Comparison of ENCODE assay signal across 7 mouse cellular contexts in genomic region chrX:162760958-162761515, GRCm38 (mm10). TPM values are rescaled to one million over a fixed set of nuclear protein-coding genes. Genes with fewer than 3 reads are reported as not detected.
DNase-seq lines count a peak whose midpoint lies in the region; ATAC-seq and TF ChIP-seq lines count a peak whose summit lies in the region.

No protein-coding gene starts in this region.

- H3K9ac ChIP-seq in kidney, embryonic 16.5 days (replicated peaks; ENCODE audit: low read length) = peak overlapping the region; percentile 85
- peak overlapping the region; percentile 85 for H3K9ac ChIP-seq in stomach, embryonic 14.5 days (replicated peaks; ENCODE audit: low read depth, low read length)

- 28% methylated on average over 28 of the region's 50 CpGs for WGBS in spleen, adult 2 months
- WGBS in kidney, embryonic 16.5 days = 19% methylated on average over 30 of the region's 50 CpGs
- 16% methylated on average over 45 of the region's 50 CpGs for WGBS in macrophage (ENCODE audit: missing documents)
- WGBS in stomach, embryonic 14.5 days = 15% methylated on average over 42 of the region's 50 CpGs

- peak overlapping the region; percentile 54 for H3K4me2 ChIP-seq in kidney, embryonic 16.5 days (replicated peaks; ENCODE audit: low read depth, low read length)
- peak overlapping the region; percentile 44 for H3K4me2 ChIP-seq in stomach, embryonic 14.5 days (replicated peaks; ENCODE audit: low read depth, low read length)

- TF ChIP-seq CTCF in spleen, adult 2 months (IDR thresholded peaks at IDR 0.05; ENCODE audit: extremely low read depth, insufficient read depth, insufficient read length, insufficient replicate concordance) = no peak
- no peak for TF ChIP-seq CTCF in gastrocnemius, adult 2 months (IDR thresholded peaks at IDR 0.05)

- TF ChIP-seq POLR2A in spleen, adult 2 months (IDR thresholded peaks at IDR 0.05; ENCODE audit: low read depth, low read length) = no peak

- ATAC-seq in kidney, embryonic 16.5 days (ENCODE audit: low FRiP score, low TSS enrichment) = no peak
- no peak for ATAC-seq in stomach, embryonic 14.5 days (ENCODE audit: insufficient number of reproducible peaks, insufficient read depth, low FRiP score, low read depth)

- H3K9me3 ChIP-seq in kidney, embryonic 16.5 days (ENCODE audit: low read length) = no peaks in the 10 kb centered on the region
- no peaks in the 10 kb centered on the region for H3K9me3 ChIP-seq in stomach, embryonic 14.5 days (ENCODE audit: control insufficient read depth, low read depth, low read length)

- H3K4me3 ChIP-seq in spleen, adult 2 months (ENCODE audit: extremely low read depth, insufficient read depth, insufficient read length) = peak overlapping the region; percentile 97
- peak overlapping the region; percentile 92 for H3K4me3 ChIP-seq in gastrocnemius, adult 2 months
- H3K4me3 ChIP-seq in kidney, embryonic 16.5 days (ENCODE audit: low read length) = peak overlapping the region; percentile 70
- peak overlapping the region; percentile 54 for H3K4me3 ChIP-seq in macrophage (ENCODE audit: inconsistent target)
- H3K4me3 ChIP-seq in stomach, embryonic 14.5 days (ENCODE audit: low read depth, low read length) = peak overlapping the region; percentile 61

- intact Hi-C loops in gastrocnemius, adult 2 months (cut with DNase I) = loop anchor here (5.0 kb wide), 1 partner anchor 66 kb away; the partner anchor contains the start of gene Txlng

- no peaks in the 10 kb centered on the region for H3K27me3 ChIP-seq in spleen, adult 2 months (ENCODE audit: control insufficient read depth, insufficient read depth, low read length)
- no peaks in the 10 kb centered on the region for H3K27me3 ChIP-seq in kidney, embryonic 16.5 days (ENCODE audit: insufficient read depth, low read length)
- no peaks in the 10 kb centered on the region for H3K27me3 ChIP-seq in stomach, embryonic 14.5 days (ENCODE audit: control insufficient read depth, insufficient read depth, low read length)

- DNase-seq in spleen, adult 2 months (ENCODE audit: low read depth in 1 of 2, low spot score in 2 of 2) = peak in 1 of 2 experiments; percentile 6
- DNase-seq in spleen, adult 12 weeks (ENCODE audit: low spot score) = no peak
- peak; percentile 30 to 39 for DNase-seq in cerebellum, adult 18-20 months
- peak; percentile 47 for DNase-seq in gastrocnemius, adult 2 months

- H3K27ac ChIP-seq in spleen, adult 2 months (ENCODE audit: insufficient read depth, low read length) = no peak overlapping the region
- H3K27ac ChIP-seq in gastrocnemius, adult 2 months = peak overlapping the region; percentile 96
- H3K27ac ChIP-seq in kidney, embryonic 16.5 days (ENCODE audit: low read length) = peak overlapping the region; percentile 99
- peak overlapping the region; percentile 15; the same call in 1 of the 2 replicates for H3K27ac ChIP-seq in macrophage
- peak overlapping the region; percentile 99 for H3K27ac ChIP-seq in stomach, embryonic 14.5 days (ENCODE audit: low read length)

- H3K79me2 ChIP-seq in macrophage (ENCODE audit: inconsistent target) = peaks cover 51% of the 10 kb centered on the region

- no peaks in the 10 kb centered on the region for H3K36me3 ChIP-seq in spleen, adult 2 months (ENCODE audit: control insufficient read depth, insufficient read depth, low read length)
- H3K36me3 ChIP-seq in kidney, embryonic 16.5 days (ENCODE audit: insufficient read depth, low read length) = 0 out of 2 replicates have a peak, but pooled peaks cover 3% of the 10 kb centered on the region
- H3K36me3 ChIP-seq in macrophage (ENCODE audit: inconsistent target) = no peaks in the 10 kb centered on the region
- peaks cover 11% of the 10 kb centered on the region; the same call in 1 of the 2 replicates for H3K36me3 ChIP-seq in stomach, embryonic 14.5 days (ENCODE audit: control insufficient read depth, insufficient read depth, low read length)

- H3K4me1 ChIP-seq in spleen, adult 2 months (ENCODE audit: control insufficient read depth, insufficient read depth, insufficient read length) = no peaks in the 10 kb centered on the region; the same call in 1 of the 2 replicates
- H3K4me1 ChIP-seq in kidney, embryonic 16.5 days (ENCODE audit: insufficient read depth, low read length) = peaks cover 16% of the 10 kb centered on the region; the same call in 1 of the 2 replicates
- H3K4me1 ChIP-seq in stomach, embryonic 14.5 days (ENCODE audit: control insufficient read depth, insufficient read depth, low read length) = no peaks in the 10 kb centered on the region

RNA-seq across cellular contexts. Expression of gene Rbbp7, which starts 0.8 kb away (rescaled TPM):
- 25.4 and 26.6 TPM in 2 replicates for polyA plus RNA-seq in spleen, adult 2 months (2012; rRNA removed)
- total RNA-seq in gastrocnemius, adult 2 months (2021) = 10 to 100 TPM; 82.1 to 91.2 TPM
- 572 and 599 TPM in 2 replicates for polyA plus RNA-seq in kidney, embryonic 16.5 days (2015; fragmentation: Nextera tagmentation; extraction: Ambion mirVana)
- 10 to 100 TPM; 12.7 to 63.7 (median 30.6) TPM for total RNA-seq in macrophage (2018; cell fraction: chromatin; rRNA removed)
- total RNA-seq in macrophage (2018; cell fraction: cytosol; rRNA removed) = 10 to 100 TPM; 56.8 to 92.3 (median 68.6) TPM
- 10 to 100 TPM; 23.0 to 94.7 (median 37.4) TPM for total RNA-seq in macrophage (2018; cell fraction: nucleus; rRNA removed)
- 61.1 to 131 TPM (median 79.3 TPM) in 3 replicates for polyA plus RNA-seq in macrophage (2018)
- polyA plus RNA-seq in stomach, embryonic 14.5 days (2014; fragmentation: Nextera tagmentation; extraction: Ambion mirVana) = 548 and 610 TPM in 2 replicates
